Mouse (Mus musculus) spleen, postnatal 4 days (tissue): ENCODE measurements around the gene Rgs19.

Experiments used
- DNase-seq, 2 experiments: peaks; one replicate each; pipeline ENCODE4 v3.0.0; 2022; ENCODE audit warnings: low spot score in 2 of 2

Gene Rgs19

GRCm38 (mm10) chr2:181656734-181657133 is 37.0 kb downstream of the Rgs19 start, which contains the start of gene Gm29797:
Gene Gm29797, plus strand, starts transcription at chr2:181657034.
- DNase-seq: no peak

GRCm38 (mm10) chr2:181653523-181653922 is 40.3 kb downstream of the Rgs19 start:
- no peak for DNase-seq

- DNase-seq: no peak
Observed at GRCm38 (mm10) chr2:181653065-181653464, 40.7 kb downstream of the Rgs19 start.

- no peak for DNase-seq
Observed at GRCm38 (mm10) chr2:181648926-181649325, 44.9 kb downstream of the Rgs19 start.

DNA sequence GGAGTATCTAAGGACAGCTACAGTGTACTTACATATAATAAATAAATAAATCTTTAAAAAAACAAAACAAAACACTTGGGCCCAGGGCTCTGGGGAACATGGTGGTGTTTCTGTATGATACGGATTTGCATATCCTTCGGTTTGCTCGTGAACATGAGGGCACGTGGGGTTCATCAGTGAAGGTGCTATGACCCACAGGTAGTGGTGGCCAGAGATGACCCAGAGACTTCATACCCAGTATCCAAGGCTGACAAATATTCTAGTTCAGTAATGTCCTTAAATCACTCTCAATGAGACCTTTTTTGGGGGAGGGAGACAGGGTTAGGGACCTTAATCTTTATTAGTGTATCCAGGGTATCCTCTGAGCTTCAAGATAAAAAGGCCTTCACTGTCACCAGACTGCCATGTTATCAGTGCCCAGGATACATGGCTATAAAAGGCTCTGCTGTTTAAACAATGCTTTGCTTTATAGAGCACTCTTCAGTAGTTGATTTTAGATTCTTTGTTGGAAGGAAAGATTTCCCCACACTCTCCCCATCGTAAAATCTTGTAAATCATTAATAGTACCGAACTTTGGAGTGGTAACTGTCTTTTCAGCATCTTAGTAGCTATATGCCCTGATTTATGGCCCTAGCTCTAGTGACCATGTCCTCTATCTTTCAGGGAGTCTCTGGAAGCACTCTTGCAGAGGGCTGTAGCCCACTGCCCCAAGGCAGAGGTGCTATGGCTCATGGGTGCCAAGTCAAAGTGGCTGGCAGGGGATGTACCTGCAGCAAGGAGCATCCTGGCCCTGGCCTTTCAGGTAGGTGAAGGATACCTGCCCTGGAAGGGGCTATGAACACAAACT is 46.9 kb downstream of the Rgs19 start:
- DNase-seq: no peak

DNA sequence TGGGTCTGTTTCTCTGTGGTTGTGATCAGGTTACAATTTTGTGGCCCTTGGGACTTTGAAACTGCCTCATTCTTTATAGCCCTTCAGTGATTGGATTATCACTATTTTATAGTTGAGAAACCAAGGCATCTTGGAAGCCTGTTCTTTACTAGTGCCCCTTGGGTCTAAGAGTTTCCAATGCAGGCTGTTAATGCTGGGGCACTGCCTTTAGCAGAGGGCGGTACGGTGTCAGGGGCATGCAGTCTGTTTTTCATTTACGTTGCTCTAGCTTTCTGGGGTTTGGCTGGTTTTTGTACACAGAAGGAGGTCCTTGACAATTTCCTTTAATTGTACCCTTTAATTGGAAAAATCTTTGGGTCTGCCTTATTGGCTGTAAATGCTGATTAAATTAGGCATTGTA is 48.1 kb downstream of the Rgs19 start:
- DNase-seq: no peak

- peak; percentile 43 to 68 for DNase-seq
Observed at GRCm38 (mm10) chr2:181644361-181644760, 49.4 kb downstream of the Rgs19 start.
